Mouse (Mus musculus): ENCODE measurements at regions not wholly inside any gene's neighbourhood (a gene's known extent, or its start where the extent isn't known, plus 50 kb on each side); places are given as distances from the start of the nearest gene placed in this dataset.
A peak's percentile ranks its signal among the peaks of the same experiment; 100 is the strongest.

- no peak for DNase-seq
These were observed 52.7 kb upstream of the Rab3gap2 start for GRCm38 (mm10) chr1:185151130-185151799.

GRCm38 (mm10) chr1:185150431-185151129 lies 53.3 kb upstream of the Rab3gap2 start:
- DNase-seq, result no peak

- DNase-seq, result peak; percentile 26
These were observed 59.1 kb upstream of the Rab3gap2 start for GRCm38 (mm10) chr1:185144791-185145190.

- no peak for DNase-seq
These were observed 59.9 kb upstream of the Rab3gap2 start for GRCm38 (mm10) chr1:185144006-185144405.

- DNase-seq, result no peak
These were observed 63.6 kb upstream of the Rab3gap2 start for GRCm38 (mm10) chr1:185140317-185140716.

GRCm38 (mm10) chr1:185128209-185128608 lies 75.7 kb upstream of the Rab3gap2 start:
- DNase-seq, result no peak

- DNase-seq, result no peak
These were observed 78.1 kb upstream of the Rab3gap2 start for GRCm38 (mm10) chr1:185125737-185126286.

- no peak for DNase-seq
These were observed 82.4 kb upstream of the Rab3gap2 start for GRCm38 (mm10) chr1:185121552-185121951.

GRCm38 (mm10) chr1:185120416-185120815 lies 83.5 kb upstream of the Rab3gap2 start:
- DNase-seq, result no peak

GRCm38 (mm10) chr1:185117711-185118110 lies 86.2 kb upstream of the Rab3gap2 start:
- no peak for DNase-seq

GRCm38 (mm10) chr1:185113687-185114086 lies 90.2 kb upstream of the Rab3gap2 start:
- DNase-seq, result no peak

GRCm38 (mm10) chr1:185112017-185112399 lies 91.9 kb upstream of the Rab3gap2 start:
- DNase-seq, result no peak

- DNase-seq, result peak; percentile 17
These were observed 92.4 kb upstream of the Rab3gap2 start for GRCm38 (mm10) chr1:185111347-185112016.

GRCm38 (mm10) chr1:185104945-185105884 lies 98.7 kb upstream of the Rab3gap2 start:
- DNase-seq, result no peak

GRCm38 (mm10) chr1:185103803-185104202 lies 100.1 kb upstream of the Rab3gap2 start:
- no peak for DNase-seq

- no peak for DNase-seq
These were observed 99.9 kb upstream of the Mark1 start for GRCm38 (mm10) chr1:185098975-185099958.

- no peak for DNase-seq
These were observed 99.0 kb upstream of the Mark1 start for GRCm38 (mm10) chr1:185098195-185098974.

GRCm38 (mm10) chr1:185096741-185097140 lies 97.4 kb upstream of the Mark1 start:
- no peak for DNase-seq

GRCm38 (mm10) chr1:185092757-185093156 lies 93.4 kb upstream of the Mark1 start:
- no peak for DNase-seq
